Mouse (Mus musculus): ENCODE measurements at regions not wholly inside any gene's neighbourhood (a gene's known extent, or its start where the extent isn't known, plus 50 kb on each side); places are given as distances from the start of the nearest gene placed in this dataset.
A peak's percentile ranks its signal among the peaks of the same experiment; 100 is the strongest.

DNA sequence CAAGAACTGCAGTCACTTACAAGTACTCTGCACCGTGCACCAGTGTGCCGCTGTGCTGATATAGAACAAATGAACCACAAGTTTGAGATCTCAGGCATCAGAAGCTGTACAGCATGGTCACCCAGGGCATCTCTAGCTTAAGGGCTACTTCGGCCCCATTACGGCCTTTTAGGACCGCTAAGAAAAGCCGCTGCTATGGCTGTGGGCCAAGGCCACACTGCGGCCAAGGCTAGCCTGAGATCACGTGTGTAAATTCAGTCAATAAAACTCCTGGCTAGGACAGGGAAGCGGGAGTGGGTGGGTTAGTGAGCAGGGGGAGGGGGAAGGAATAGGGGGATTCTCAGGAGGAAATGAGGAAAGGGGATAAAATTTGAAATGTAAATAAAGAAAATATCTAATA lies 50.9 kb upstream of the Atp12a start:
- WGBS (ENCODE audit: insufficient replicate concordance) = 70% methylated on average over 9 of the region's 9 CpGs
- no peak overlapping the region for H3K4me3 ChIP-seq (ENCODE audit: low read depth, low read length)
- no peak overlapping the region for H3K27ac ChIP-seq (ENCODE audit: low read depth)
- no peaks in the 10 kb centered on the region for H3K36me3 ChIP-seq (replicated peaks; ENCODE audit: insufficient read depth, low read length)
- no peaks in the 10 kb centered on the region for H3K4me1 ChIP-seq (ENCODE audit: insufficient read depth)
- ATAC-seq (no peak), DNase-seq (peak; percentile 21)
- no peaks in the 10 kb centered on the region for H3K9me3 ChIP-seq (ENCODE audit: low read length)
- TF ChIP-seq EP300 (IDR thresholded peaks at IDR 0.05; ENCODE audit: low read depth) = no peak
- TF ChIP-seq CTCF (IDR thresholded peaks at IDR 0.05; ENCODE audit: low read depth) = no peak
- no peak overlapping the region for H3K9ac ChIP-seq (replicated peaks)
- H3K27me3 ChIP-seq (ENCODE audit: insufficient read depth, low read length) = no peaks in the 10 kb centered on the region
- no peak overlapping the region for H3K4me2 ChIP-seq (ENCODE audit: low read depth, low read length)

DNA sequence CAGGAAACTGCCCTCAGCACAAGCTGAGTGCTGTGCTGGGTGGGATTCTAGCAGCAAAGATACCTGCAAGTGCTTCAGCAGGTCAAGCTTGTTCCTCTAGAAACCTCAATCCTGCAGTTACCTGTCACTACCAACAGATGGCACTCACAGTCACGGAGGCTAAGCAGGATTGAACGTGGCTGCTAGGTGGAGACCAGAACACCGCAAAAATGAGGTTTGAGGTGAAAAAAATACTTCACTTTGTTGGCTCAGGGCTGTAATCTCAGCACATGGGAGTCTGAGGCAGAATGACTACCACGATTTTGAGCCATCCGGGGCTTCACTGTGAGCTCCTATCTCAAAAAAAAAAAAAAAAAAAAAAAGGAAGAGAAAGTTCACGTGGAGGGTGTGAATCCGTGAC lies 50.4 kb upstream of the Atp12a start:
- Histone ChIP-seq H3K4me2 (ENCODE audit: low read depth, low read length) (no peak overlapping the region), H3K27ac (ENCODE audit: low read depth) (no peak overlapping the region), H3K9ac (replicated peaks) (no peak overlapping the region), H3K4me1 (ENCODE audit: insufficient read depth) (no peaks in the 10 kb centered on the region), H3K9me3 (ENCODE audit: low read length) (no peaks in the 10 kb centered on the region), H3K27me3 (ENCODE audit: insufficient read depth, low read length) (no peaks in the 10 kb centered on the region), H3K36me3 (replicated peaks; ENCODE audit: insufficient read depth, low read length) (no peaks in the 10 kb centered on the region), H3K4me3 (ENCODE audit: low read depth, low read length) (no peak overlapping the region)
- DNase-seq (no peak), ATAC-seq (no peak)
- WGBS (ENCODE audit: insufficient replicate concordance) = 11% methylated on average over 7 of the region's 7 CpGs
- peak; percentile 83 for TF ChIP-seq CTCF (IDR thresholded peaks at IDR 0.05; ENCODE audit: low read depth)
- no peak for TF ChIP-seq EP300 (IDR thresholded peaks at IDR 0.05; ENCODE audit: low read depth)

Measured in liver, postnatal 0 days (tissue).